Mouse (Mus musculus): Measurements from ENCODE around the gene Nrp1. TPM values are rescaled to one million over a fixed set of nuclear protein-coding genes. Genes with fewer than 3 reads are reported as not detected.

Gene Nrp1
- total RNA-seq, 1 experiment: 21.3 TPM

DNA sequence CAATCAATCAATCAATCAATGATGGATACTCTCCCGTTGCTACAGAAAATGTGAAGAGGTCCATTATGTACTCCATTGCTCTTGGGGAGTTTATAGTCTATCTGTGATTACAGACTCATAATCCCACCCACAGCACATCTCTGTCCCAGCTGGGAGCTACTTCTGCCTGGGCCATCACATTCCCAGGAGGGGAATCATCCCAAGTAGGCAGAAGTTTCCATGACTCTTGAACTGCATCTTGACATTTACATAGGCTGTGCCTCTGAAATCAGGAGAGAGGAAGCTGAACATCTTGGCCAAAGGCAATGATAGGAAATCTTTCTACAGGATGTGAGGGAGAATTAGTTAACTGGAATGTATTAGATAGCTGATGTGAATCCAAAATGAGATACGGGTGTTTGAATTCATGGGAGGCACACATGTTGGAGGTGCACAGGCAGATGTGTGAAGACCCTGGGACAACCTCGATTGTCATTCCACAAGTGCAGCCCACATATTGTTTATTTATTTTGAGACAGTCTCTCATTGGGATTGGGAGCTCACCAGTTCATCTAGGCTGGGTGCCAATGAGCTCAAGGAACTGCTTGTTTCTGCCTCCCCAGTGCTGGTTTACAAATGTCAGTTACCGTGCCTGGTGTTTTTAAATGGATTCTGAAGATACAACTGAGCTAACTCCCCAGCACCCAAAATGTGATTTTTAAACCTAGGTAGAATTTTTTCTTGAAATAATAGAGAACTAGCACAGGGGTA is 108.5 kb downstream of the Nrp1 start:
- Histone ChIP-seq H3K36me3 (ENCODE audit: control insufficient read depth, insufficient read depth, low read length, poor library complexity, severe bottlenecking) (no peaks in the 10 kb centered on the region), H3K4me1 (ENCODE audit: control insufficient read depth in 2 of 2, insufficient read depth in 2 of 2, low read length in 2 of 2, poor library complexity in 1 of 2) (no peaks in the 10 kb centered on the region), H3K9ac (ENCODE audit: insufficient read depth, low read depth, low read length, poor library complexity, severe bottlenecking) (no peak overlapping the region), H3K4me3 (ENCODE audit: insufficient read depth in 1 of 2, low read depth in 1 of 2, low read length in 2 of 2, poor library complexity in 1 of 2, severe bottlenecking in 1 of 2) (no peak overlapping the region), H3K27ac (ENCODE audit: insufficient read depth, low read depth, low read length, poor library complexity, severe bottlenecking) (no peak overlapping the region), H3K9me3 (ENCODE audit: control insufficient read depth, insufficient read depth, low read depth, low read length) (no peaks in the 10 kb centered on the region)
- in situ Hi-C loops (cut with MboI; ENCODE audit: low sequenced_read_pairs in 2 of 2, unreplicated experiment in 2 of 2): no loop called here
- TF ChIP-seq HCFC1 (IDR thresholded peaks at IDR 0.05; ENCODE audit: borderline replicate concordance, insufficient read depth, low read length) (no peak), CHD2 (IDR thresholded peaks at IDR 0.05; ENCODE audit: low read depth, low read length) (no peak), ZC3H11A (IDR thresholded peaks at IDR 0.05; ENCODE audit: borderline replicate concordance, low read depth, low read length) (no peak), MAFK (IDR thresholded peaks at IDR 0.05; ENCODE audit: insufficient read depth, low read depth, low read length) (no peak), ZNF384 (IDR thresholded peaks at IDR 0.05; ENCODE audit: low read depth, low read length) (no peak)
- DNase-seq (ENCODE audit: low read depth, low spot score): no peak

GRCm38 (mm10) chr8:128470097-128470496 is 111.7 kb downstream of the Nrp1 start:
- in situ Hi-C loops (cut with MboI; ENCODE audit: low sequenced_read_pairs in 2 of 2, unreplicated experiment in 2 of 2): no loop called here
- DNase-seq (ENCODE audit: low read depth, low spot score): no peak
- Histone ChIP-seq H3K4me1 (ENCODE audit: control insufficient read depth in 2 of 2, insufficient read depth in 2 of 2, low read length in 2 of 2, poor library complexity in 1 of 2) (no peaks in the 10 kb centered on the region), H3K4me3 (ENCODE audit: insufficient read depth in 1 of 2, low read depth in 1 of 2, low read length in 2 of 2, poor library complexity in 1 of 2, severe bottlenecking in 1 of 2) (no peak overlapping the region), H3K27ac (ENCODE audit: insufficient read depth, low read depth, low read length, poor library complexity, severe bottlenecking) (no peak overlapping the region), H3K9ac (ENCODE audit: insufficient read depth, low read depth, low read length, poor library complexity, severe bottlenecking) (no peak overlapping the region), H3K9me3 (ENCODE audit: control insufficient read depth, insufficient read depth, low read depth, low read length) (no peaks in the 10 kb centered on the region), H3K36me3 (ENCODE audit: control insufficient read depth, insufficient read depth, low read length, poor library complexity, severe bottlenecking) (no peaks in the 10 kb centered on the region)
- TF ChIP-seq CHD2 (IDR thresholded peaks at IDR 0.05; ENCODE audit: low read depth, low read length): no peak

- no peak overlapping the region for H3K27ac ChIP-seq (ENCODE audit: insufficient read depth, low read depth, low read length, poor library complexity, severe bottlenecking)
- DNase-seq (ENCODE audit: low read depth, low spot score): no peak
- in situ Hi-C loops (cut with MboI; ENCODE audit: low sequenced_read_pairs in 2 of 2, unreplicated experiment in 2 of 2): no loop called here
Observed at GRCm38 (mm10) chr8:128471186-128471585, 112.8 kb downstream of the Nrp1 start.

GRCm38 (mm10) chr8:128472871-128473270 is 114.5 kb downstream of the Nrp1 start:
- in situ Hi-C loops (cut with MboI; ENCODE audit: low sequenced_read_pairs in 2 of 2, unreplicated experiment in 2 of 2): no loop called here
- no peak for DNase-seq (ENCODE audit: low read depth, low spot score)

More at GRCm38 (mm10) chr8:128471186-128471585, 112.8 kb downstream of the Nrp1 start:
- Histone ChIP-seq H3K4me1 (ENCODE audit: control insufficient read depth in 2 of 2, insufficient read depth in 2 of 2, low read length in 2 of 2, poor library complexity in 1 of 2) (no peaks in the 10 kb centered on the region), H3K36me3 (ENCODE audit: control insufficient read depth, insufficient read depth, low read length, poor library complexity, severe bottlenecking) (no peaks in the 10 kb centered on the region), H3K4me3 (ENCODE audit: insufficient read depth in 1 of 2, low read depth in 1 of 2, low read length in 2 of 2, poor library complexity in 1 of 2, severe bottlenecking in 1 of 2) (no peak overlapping the region), H3K9me3 (ENCODE audit: control insufficient read depth, insufficient read depth, low read depth, low read length) (no peaks in the 10 kb centered on the region), H3K9ac (ENCODE audit: insufficient read depth, low read depth, low read length, poor library complexity, severe bottlenecking) (no peak overlapping the region)
- TF ChIP-seq ZC3H11A (IDR thresholded peaks at IDR 0.05; ENCODE audit: borderline replicate concordance, low read depth, low read length): no peak
- TF ChIP-seq CHD2 (IDR thresholded peaks at IDR 0.05; ENCODE audit: low read depth, low read length): no peak
- TF ChIP-seq MAFK (IDR thresholded peaks at IDR 0.05; ENCODE audit: insufficient read depth, low read depth, low read length): no peak
- TF ChIP-seq HCFC1 (IDR thresholded peaks at IDR 0.05; ENCODE audit: borderline replicate concordance, insufficient read depth, low read length): no peak
- no peak for TF ChIP-seq ZNF384 (IDR thresholded peaks at IDR 0.05; ENCODE audit: low read depth, low read length)

More at GRCm38 (mm10) chr8:128472871-128473270, 114.5 kb downstream of the Nrp1 start:
- Histone ChIP-seq H3K9me3 (ENCODE audit: control insufficient read depth, insufficient read depth, low read depth, low read length) (no peaks in the 10 kb centered on the region), H3K4me3 (ENCODE audit: insufficient read depth in 1 of 2, low read depth in 1 of 2, low read length in 2 of 2, poor library complexity in 1 of 2, severe bottlenecking in 1 of 2) (no peak overlapping the region), H3K9ac (ENCODE audit: insufficient read depth, low read depth, low read length, poor library complexity, severe bottlenecking) (no peak overlapping the region), H3K4me1 (ENCODE audit: control insufficient read depth in 2 of 2, insufficient read depth in 2 of 2, low read length in 2 of 2, poor library complexity in 1 of 2) (no peaks in the 10 kb centered on the region), H3K27ac (ENCODE audit: insufficient read depth, low read depth, low read length, poor library complexity, severe bottlenecking) (no peak overlapping the region), H3K36me3 (ENCODE audit: control insufficient read depth, insufficient read depth, low read length, poor library complexity, severe bottlenecking) (no peaks in the 10 kb centered on the region)
- TF ChIP-seq HCFC1 (IDR thresholded peaks at IDR 0.05; ENCODE audit: borderline replicate concordance, insufficient read depth, low read length) (no peak), ZNF384 (IDR thresholded peaks at IDR 0.05; ENCODE audit: low read depth, low read length) (no peak), CHD2 (IDR thresholded peaks at IDR 0.05; ENCODE audit: low read depth, low read length) (no peak), MAFK (IDR thresholded peaks at IDR 0.05; ENCODE audit: insufficient read depth, low read depth, low read length) (no peak), ZC3H11A (IDR thresholded peaks at IDR 0.05; ENCODE audit: borderline replicate concordance, low read depth, low read length) (no peak)
